Mouse (Mus musculus) limb, embryonic 14.5 days (tissue): ENCODE data around the gene Mis18bp1. TPM values are rescaled to one million over a fixed set of nuclear protein-coding genes. Genes with fewer than 3 reads are reported as not detected.
"Not testable (repeated sequence)": the region's sequence is repeated elsewhere in the genome, so short reads cannot be mapped to it uniquely, and the experiment has no call there.

ENCODE experiments used
- ATAC-seq: fragments of 200-750 bp; cut with Nextera tagmentation; 2 replicates; pipeline ENCODE4 v1.8.0; 2017; ENCODE audit warnings: low read depth, moderate number of reproducible peaks, moderate TSS enrichment; ENCODE audit not compliant: low FRiP score
- DNase-seq: peaks from one replicate; pipeline ENCODE4 v3.0.0-alpha.2; 2015; ENCODE audit warnings: low spot score
- H3K27ac ChIP-seq: fragments of 300-500 bp; sonication (generic); replicated peaks from 2 replicates; pipeline ENCODE4 v1.5.1; 2014; ENCODE audit warnings: low read depth, mild to moderate bottlenecking, low read length, moderate library complexity, mixed read lengths
- H3K27me3 ChIP-seq: fragments of 300-500 bp; sonication (generic); 2 replicates; pipeline ENCODE4 v1.6.1; 2014; ENCODE audit warnings: low read length, mixed read lengths; ENCODE audit not compliant: control insufficient read depth, insufficient read depth
- H3K36me3 ChIP-seq: fragments of 300-500 bp; sonication (generic); 2 replicates; pipeline ENCODE4 v1.6.1; 2014; ENCODE audit warnings: mild to moderate bottlenecking, low read length, moderate library complexity, mixed read lengths; ENCODE audit not compliant: control insufficient read depth, insufficient read depth
- H3K4me1 ChIP-seq: fragments of 300-500 bp; sonication (generic); 2 replicates; pipeline ENCODE4 v1.6.1; 2014; ENCODE audit warnings: antibody characterized with exemption, low read length, mixed read lengths; ENCODE audit not compliant: control insufficient read depth, insufficient read depth
- H3K4me2 ChIP-seq: fragments of 300-500 bp; sonication (generic); replicated peaks from 2 replicates; pipeline ENCODE4 v1.6.1; 2014; ENCODE audit warnings: low read depth, mild to moderate bottlenecking, low read length, moderate library complexity; ENCODE audit not compliant: severe bottlenecking
- H3K4me3 ChIP-seq: fragments of 300-500 bp; sonication (generic); replicated peaks from 2 replicates; pipeline ENCODE4 v1.5.1; 2014; ENCODE audit warnings: low read length
- H3K9ac ChIP-seq: fragments of 300-500 bp; sonication (generic); 2 replicates; pipeline ENCODE4 v1.6.1; 2014; ENCODE audit warnings: mild to moderate bottlenecking, low read depth, low read length, moderate library complexity; ENCODE audit not compliant: severe bottlenecking
- H3K9me3 ChIP-seq: fragments of 300-500 bp; sonication (generic); 2 replicates; pipeline ENCODE4 v1.6.1; 2016; ENCODE audit warnings: low read length; ENCODE audit not compliant: control insufficient read depth
- POLR2A ChIP-seq: fragments of 200-500 bp; IDR thresholded peaks from 2 replicates; pipeline ENCODE4 v1.8.0; 2012; ENCODE audit warnings: inconsistent platforms, mild to moderate bottlenecking, moderate library complexity, borderline replicate concordance; ENCODE audit not compliant: insufficient read depth, insufficient read length; ENCODE audit errors: extremely low read depth
- WGBS: fragments of 180-500 bp; shearing (Covaris S2); extraction: QIAGEN DNeasy Blood & Tissue Kit; methylation state at CpG from one replicate; pipeline ENCODE4 v1.1.7; 2014; 5-methylcytosine and 5-hydroxymethylcytosine counted together
- polyA plus RNA-seq, 2 experiments: library from polyadenylated mRNA; depleted of rRNA in 1 of 2; stranded (reverse) in 1 of 2; unstranded in 1 of 2; fragments of >200 nt; fragmentation: Nextera tagmentation in 1 of 2; extraction: Ambion mirVana in 1 of 2; gene quantifications; 2 replicates each; pipeline versions ENCODE4 v1.2.1 to v1.2.3; 2012 to 2014

Gene Mis18bp1
- polyA plus RNA-seq, 2 experiments, result 25.1 to 45.9 TPM

GRCm38 (mm10) chr12:65118968-65119367 lies 53.4 kb downstream of the Mis18bp1 start:
- Histone ChIP-seq H3K36me3 (peaks cover 57% of the 10 kb centered on the region), H3K4me3 (no peak overlapping the region), H3K9me3 (no peaks in the 10 kb centered on the region), H3K4me1 (no peaks in the 10 kb centered on the region), H3K27ac (no peak overlapping the region), H3K9ac (no peak overlapping the region), H3K4me2 (no peak overlapping the region), H3K27me3 (no peaks in the 10 kb centered on the region)
- DNase-seq (no peak), ATAC-seq (no peak)
- TF ChIP-seq POLR2A, result no peak
- WGBS, result 93% methylated on average over 7 of the region's 7 CpGs

DNA sequence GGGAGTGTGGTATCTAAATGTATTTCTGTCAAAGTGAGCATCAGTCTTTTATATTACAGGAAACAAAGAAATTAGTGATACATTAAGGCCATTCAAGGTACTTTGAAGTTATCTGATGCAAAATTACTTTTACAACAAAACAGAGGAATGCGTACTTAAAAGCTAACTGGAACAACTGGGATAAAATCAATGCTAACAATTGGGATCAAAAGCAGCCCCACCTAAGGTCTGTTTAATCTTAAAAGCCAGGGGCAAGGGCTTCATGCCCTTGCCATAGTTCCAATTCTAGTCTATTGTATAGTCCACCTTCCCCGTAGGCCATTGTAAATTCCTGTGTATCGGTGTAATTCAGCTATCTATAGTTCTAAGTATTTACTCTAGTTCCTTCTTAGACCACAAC lies 57.4 kb downstream of the Mis18bp1 start:
- 91% methylated on average over 3 of the region's 3 CpGs for WGBS
- H3K9ac ChIP-seq, DNase-seq, H3K4me3 ChIP-seq, H3K4me1 ChIP-seq, H3K27me3 ChIP-seq, ATAC-seq, H3K27ac ChIP-seq, H3K4me2 ChIP-seq, H3K9me3 ChIP-seq: not testable (repeated sequence)
- H3K36me3 ChIP-seq, result peaks cover 43% of the 10 kb centered on the region

GRCm38 (mm10) chr12:65113925-65114324 lies 58.5 kb downstream of the Mis18bp1 start:
- no peaks in the 10 kb centered on the region for H3K27me3 ChIP-seq
- no peaks in the 10 kb centered on the region for H3K9me3 ChIP-seq
- H3K4me3 ChIP-seq, result no peak overlapping the region
- TF ChIP-seq POLR2A, result no peak
- H3K4me1 ChIP-seq, result no peaks in the 10 kb centered on the region
- WGBS, result 85% methylated on average over 4 of the region's 4 CpGs
- no peak overlapping the region for H3K27ac ChIP-seq
- no peak overlapping the region for H3K9ac ChIP-seq
- no peak for DNase-seq
- peaks cover 33% of the 10 kb centered on the region for H3K36me3 ChIP-seq
- no peak overlapping the region for H3K4me2 ChIP-seq
- no peak for ATAC-seq

DNA sequence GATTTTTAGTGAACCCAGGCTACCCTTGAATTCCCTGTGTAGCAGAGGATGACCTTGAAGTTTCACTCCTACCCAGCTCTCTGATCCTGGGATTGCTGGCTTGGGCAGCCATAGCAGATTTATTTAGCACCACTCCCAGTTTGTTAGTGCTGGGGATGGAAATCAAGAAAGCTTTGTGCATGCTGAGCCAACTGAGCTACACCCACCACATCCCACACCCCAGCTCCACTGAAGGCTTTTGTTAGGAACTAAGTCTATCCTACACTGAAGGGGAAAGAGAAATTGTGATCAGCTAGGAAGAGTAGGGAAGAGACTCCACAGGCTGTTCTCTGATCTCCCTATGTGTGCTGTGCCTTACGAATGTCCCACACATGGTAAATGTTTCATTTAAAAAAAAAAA lies 59.6 kb downstream of the Mis18bp1 start:
- no peak for TF ChIP-seq POLR2A
- H3K36me3 ChIP-seq, result peaks cover 32% of the 10 kb centered on the region
- WGBS, result 73% methylated on average over 1 of the region's 1 CpGs
- no peak overlapping the region for H3K4me3 ChIP-seq
- no peak overlapping the region for H3K4me2 ChIP-seq
- no peaks in the 10 kb centered on the region for H3K27me3 ChIP-seq
- no peaks in the 10 kb centered on the region for H3K4me1 ChIP-seq
- no peak for DNase-seq
- H3K9me3 ChIP-seq, result no peaks in the 10 kb centered on the region
- ATAC-seq, result no peak
- no peak overlapping the region for H3K9ac ChIP-seq
- no peak overlapping the region for H3K27ac ChIP-seq

DNA sequence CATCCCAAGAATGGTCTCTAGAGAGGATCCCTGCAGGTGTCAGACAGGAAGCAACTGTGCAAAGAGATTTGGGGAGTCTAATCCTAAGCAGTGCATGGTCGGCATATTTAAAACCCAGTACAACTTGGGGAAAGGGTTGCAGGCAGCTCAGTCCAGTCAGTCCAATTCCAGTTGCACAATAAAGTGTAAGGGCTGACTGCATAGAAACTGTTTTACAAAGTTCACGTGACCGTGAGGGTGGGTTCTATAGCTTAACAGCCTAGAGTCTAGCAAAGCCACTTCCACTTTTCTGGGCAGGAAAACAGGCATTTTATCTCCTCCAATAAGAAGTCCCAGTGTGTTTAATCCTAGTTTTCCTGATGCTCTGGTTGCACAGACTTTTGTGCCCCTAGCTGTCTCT lies 60.9 kb downstream of the Mis18bp1 start:
- Histone ChIP-seq H3K9me3 (no peaks in the 10 kb centered on the region), H3K36me3 (peaks cover 29% of the 10 kb centered on the region), H3K27ac (no peak overlapping the region), H3K4me2 (no peak overlapping the region), H3K4me1 (no peaks in the 10 kb centered on the region), H3K27me3 (no peaks in the 10 kb centered on the region), H3K9ac (no peak overlapping the region), H3K4me3 (no peak overlapping the region)
- DNase-seq (no peak), ATAC-seq (no peak)
- WGBS, result 79% methylated on average over 3 of the region's 3 CpGs
- TF ChIP-seq POLR2A, result no peak

DNA sequence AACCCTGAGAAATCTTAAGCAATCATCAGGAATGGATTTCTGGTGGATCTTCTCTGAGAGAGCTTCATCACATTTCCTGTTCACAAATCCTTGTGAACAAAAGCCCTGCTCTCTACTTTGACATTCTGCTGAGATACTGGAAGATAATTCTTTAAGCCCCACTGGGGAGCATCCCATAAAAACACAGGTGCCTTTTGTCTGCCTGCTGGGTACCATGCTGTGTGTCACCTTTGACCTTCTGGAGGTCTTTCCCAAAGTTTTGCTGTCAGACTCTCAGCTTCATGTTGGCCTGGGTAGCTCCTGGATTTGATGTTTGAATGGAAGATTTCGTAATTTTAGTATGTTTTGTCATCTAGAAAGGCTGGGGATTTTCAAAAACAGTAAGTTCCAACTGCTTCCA lies 63.7 kb downstream of the Mis18bp1 start:
- 87% methylated on average over 1 of the region's 1 CpGs for WGBS
- Histone ChIP-seq H3K9me3 (no peaks in the 10 kb centered on the region), H3K4me2 (no peak overlapping the region), H3K4me1 (no peaks in the 10 kb centered on the region), H3K4me3 (no peak overlapping the region), H3K9ac (no peak overlapping the region), H3K27me3 (no peaks in the 10 kb centered on the region), H3K27ac (no peak overlapping the region), H3K36me3 (peaks cover 42% of the 10 kb centered on the region)
- ATAC-seq (no peak), DNase-seq (no peak)
- no peak for TF ChIP-seq POLR2A

Other genes starting within 250 kb of the Mis18bp1 start
- gene Klhl28, start 207.1 kb downstream of the Mis18bp1 start, polyA plus RNA-seq (2012; rRNA removed), result 7.5 and 7.7 TPM in 2 replicates
- gene Klhl28, start 207.1 kb downstream of the Mis18bp1 start, polyA plus RNA-seq (2014; fragmentation: Nextera tagmentation; extraction: Ambion mirVana), result 16.6 and 19.5 TPM in 2 replicates
- 15.4 and 16.8 TPM in 2 replicates for gene Togaram1, start 206.8 kb downstream of the Mis18bp1 start, polyA plus RNA-seq (2012; rRNA removed)
- 31.1 and 31.9 TPM in 2 replicates for gene Togaram1, start 206.8 kb downstream of the Mis18bp1 start, polyA plus RNA-seq (2014; fragmentation: Nextera tagmentation; extraction: Ambion mirVana)
- 44.2 and 51.9 TPM in 2 replicates for gene Prpf39, start 136.3 kb downstream of the Mis18bp1 start, polyA plus RNA-seq (2012; rRNA removed)
- gene Prpf39, start 136.3 kb downstream of the Mis18bp1 start, polyA plus RNA-seq (2014; fragmentation: Nextera tagmentation; extraction: Ambion mirVana), result 58.2 and 63.0 TPM in 2 replicates
- 187 and 335 TPM in 2 replicates for gene Fkbp3, start 98.6 kb downstream of the Mis18bp1 start, polyA plus RNA-seq (2012; rRNA removed)
- gene Fkbp3, start 98.6 kb downstream of the Mis18bp1 start, polyA plus RNA-seq (2014; fragmentation: Nextera tagmentation; extraction: Ambion mirVana), result 379 and 385 TPM in 2 replicates
- gene Fancm, start 97.0 kb downstream of the Mis18bp1 start, polyA plus RNA-seq (2012; rRNA removed), result 8.6 and 8.7 TPM in 2 replicates
- gene Fancm, start 97.0 kb downstream of the Mis18bp1 start, polyA plus RNA-seq (2014; fragmentation: Nextera tagmentation; extraction: Ambion mirVana), result 8.4 and 10.3 TPM in 2 replicates
- gene Wdr20rt, start 52.9 kb upstream of the Mis18bp1 start, polyA plus RNA-seq (2012; rRNA removed), result not detected in 2 replicates
- not detected in 2 replicates for gene Wdr20rt, start 52.9 kb upstream of the Mis18bp1 start, polyA plus RNA-seq (2014; fragmentation: Nextera tagmentation; extraction: Ambion mirVana)